Mouse (Mus musculus) gastrocnemius, postnatal 36 days (tissue): ENCODE results near the gene Sh3rf3. TPM values are rescaled to one million over a fixed set of nuclear protein-coding genes. Genes with fewer than 3 reads are reported as not detected.

ENCODE experiments used
- DNase-seq, 2 experiments: peaks; one replicate each; pipeline ENCODE4 v3.0.0; 2022
- intact Hi-C: fragments of 180-260 bp; cut with DNase I; formaldehyde crosslinking; loops from one replicate; pipeline ENCODE4 v1.15.1; 2025
- microRNA-seq, 2 experiments: library from miRNA; unstranded; fragments of <30 nt; microRNA quantifications; one replicate each; pipeline ENCODE4 v1.2.0; 2021
- total RNA-seq, 2 experiments: library from RNA; stranded (reverse); gene quantifications; 2 replicates each; pipeline ENCODE4 v1.2.3; 2021

The Sh3rf3 gene
- total RNA-seq, 2 experiments from 2014 or later: 0.42 to 0.87 TPM

- intact Hi-C loops: loop anchor here (1.0 to 2.0 kb wide), 2 partner anchors 41 to 337 kb away; partner anchors contain the start of gene Sh3rf3
- peak; percentile 11 to 25 for DNase-seq
Measured at GRCm38 (mm10) chr10:59149956-59150383, 336.8 kb downstream of the Sh3rf3 start.

DNA sequence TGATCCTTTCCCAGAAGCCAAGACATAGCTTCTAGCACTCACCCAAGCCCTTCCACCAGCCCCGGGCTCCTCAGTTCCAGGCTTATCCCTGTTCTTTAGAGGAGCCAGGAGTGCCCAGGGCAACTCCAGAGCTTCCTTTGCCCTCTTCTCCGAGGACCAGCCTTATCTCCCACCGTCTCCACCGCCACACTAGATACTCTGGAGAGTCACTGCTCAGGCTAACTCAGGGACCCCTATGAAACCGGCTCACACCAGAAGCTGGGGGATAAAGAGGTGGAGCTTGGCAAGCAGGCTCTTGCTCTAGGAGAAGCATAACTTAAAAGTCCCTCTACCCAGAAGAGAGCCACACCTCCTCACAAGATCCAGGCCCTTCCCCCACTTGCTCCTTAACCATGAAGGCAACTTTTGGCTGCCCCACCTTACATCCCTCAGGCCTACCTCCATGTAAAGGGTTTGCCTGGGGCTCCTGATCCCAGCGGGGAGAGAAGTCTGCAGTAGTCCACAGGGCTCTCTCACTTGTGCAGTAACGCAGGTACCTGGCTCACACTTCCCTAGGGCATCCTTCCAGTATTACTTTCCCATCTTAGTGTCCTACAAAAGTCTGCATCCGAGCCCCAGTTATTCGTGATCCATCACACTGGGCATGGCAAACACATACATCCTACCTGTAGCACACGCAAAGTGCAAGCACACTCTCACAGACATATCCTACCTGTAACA lies 337.9 kb downstream of the Sh3rf3 start:
- intact Hi-C loops: loop anchor here (1.0 to 2.0 kb wide), 2 partner anchors 42 to 338 kb away; partner anchors contain the start of gene Sh3rf3
- DNase-seq: no peak

DNA sequence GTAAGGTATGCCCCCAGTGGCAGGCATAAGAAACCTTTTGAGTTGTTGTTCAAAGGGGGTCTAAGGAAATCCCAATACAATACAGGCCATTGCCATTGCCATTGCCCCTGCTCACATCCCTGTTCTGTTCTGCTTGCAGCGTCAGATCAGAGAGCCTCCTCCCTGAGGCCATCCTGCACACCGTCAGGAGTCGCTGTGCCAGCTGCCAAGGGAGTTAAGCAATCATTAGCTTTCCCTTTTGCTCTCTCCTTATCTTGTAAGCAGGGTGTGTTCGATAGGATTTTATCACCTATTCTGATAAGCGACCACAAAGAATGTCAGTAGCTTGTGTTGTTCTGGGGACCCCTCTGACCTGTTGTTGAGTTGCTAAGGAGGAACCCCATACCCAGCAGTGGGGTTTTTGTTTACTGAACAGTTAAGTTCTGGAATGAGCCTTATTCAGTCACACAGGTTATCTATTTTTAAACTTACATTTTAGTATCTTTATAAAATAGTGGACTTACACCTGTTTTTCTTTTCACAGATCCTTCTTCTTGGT lies 339.5 kb downstream of the Sh3rf3 start:
- DNase-seq: no peak
- intact Hi-C loops: no loop called here

DNA sequence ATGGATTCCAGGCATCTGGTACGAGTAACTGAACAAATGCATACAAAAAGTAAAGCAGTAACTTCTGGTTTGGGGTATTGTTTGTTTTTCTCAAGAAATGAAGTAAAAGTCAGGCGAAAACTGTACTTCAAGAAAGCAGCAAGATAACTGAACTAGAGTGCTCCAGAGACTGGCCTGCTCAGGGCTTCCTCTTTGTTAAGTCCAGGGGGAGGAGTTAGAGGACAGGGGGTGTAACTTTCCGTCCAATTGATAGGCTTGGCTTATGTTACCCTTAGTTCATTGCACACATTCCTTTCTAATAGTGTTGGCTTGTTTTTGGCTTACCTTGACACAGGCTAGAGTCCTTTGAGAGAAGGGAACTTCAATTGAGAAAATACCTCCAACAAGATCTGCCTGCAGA lies 345.5 kb downstream of the Sh3rf3 start:
- intact Hi-C loops: no loop called here
- no peak for DNase-seq

DNA sequence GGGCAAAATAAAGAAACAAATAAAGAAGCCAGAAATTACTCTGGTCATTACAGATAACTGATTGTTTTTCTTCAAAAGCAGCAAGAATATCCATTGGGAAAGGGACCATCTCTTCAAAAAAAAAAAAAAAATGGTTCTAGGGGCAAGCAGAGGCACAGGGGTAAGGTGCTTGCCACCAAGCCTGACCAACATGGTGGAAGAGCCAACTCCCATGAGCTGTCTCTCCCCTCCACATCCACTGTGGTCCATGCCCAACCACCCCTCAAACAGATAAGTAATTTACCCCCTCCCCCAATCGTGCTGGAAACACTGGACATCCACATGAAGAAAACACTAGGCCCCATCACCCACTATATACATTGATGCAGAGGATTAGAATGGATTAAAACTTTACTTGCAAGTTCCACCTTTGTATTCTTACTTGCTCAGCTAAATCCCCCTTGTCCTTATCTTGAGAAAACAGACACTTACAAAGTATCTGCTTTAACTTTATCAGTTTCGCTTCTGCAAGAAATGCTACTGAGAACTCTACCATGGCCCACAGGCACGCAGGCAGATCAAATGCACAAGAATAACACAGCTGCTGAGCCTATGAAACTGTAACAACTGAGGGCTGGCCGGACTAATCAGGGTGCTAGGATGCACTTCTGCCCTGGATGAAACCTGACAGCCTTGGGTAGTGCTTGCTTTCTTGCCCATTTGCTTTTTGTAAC lies 349.2 kb downstream of the Sh3rf3 start:
- intact Hi-C loops: no loop called here
- no peak for DNase-seq

GRCm38 (mm10) chr10:59166104-59166944 lies 353.2 kb downstream of the Sh3rf3 start:
- intact Hi-C loops: no loop called here
- DNase-seq: no peak

DNA sequence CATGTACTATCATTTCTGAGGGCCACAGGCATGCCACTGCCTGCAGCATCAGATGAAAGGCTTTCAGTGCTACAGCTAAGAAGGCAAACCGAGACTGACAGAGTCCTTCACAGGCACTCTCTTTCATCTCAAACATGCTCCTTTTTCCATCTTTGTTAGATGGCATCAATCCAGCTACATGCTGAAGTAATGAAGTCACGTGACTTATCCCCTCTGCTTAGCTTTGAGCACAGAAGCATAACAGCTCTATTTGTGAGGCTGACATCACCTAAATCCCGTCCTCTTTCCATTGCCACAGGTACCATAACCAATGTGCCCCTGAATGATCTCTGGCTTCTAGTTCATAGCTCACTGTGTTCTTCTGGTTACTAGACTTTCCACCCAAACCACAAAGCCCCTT lies 357.9 kb downstream of the Sh3rf3 start:
- intact Hi-C loops: no loop called here
- no peak for DNase-seq

- DNase-seq: no peak
- intact Hi-C loops: no loop called here
Measured at GRCm38 (mm10) chr10:59172539-59172938, 359.4 kb downstream of the Sh3rf3 start.

- intact Hi-C loops: no loop called here
- no peak for DNase-seq
Measured at GRCm38 (mm10) chr10:59179620-59180019, 366.5 kb downstream of the Sh3rf3 start.

- intact Hi-C loops: no loop called here
- DNase-seq: no peak
Measured at GRCm38 (mm10) chr10:59182306-59182705, 369.1 kb downstream of the Sh3rf3 start.

Small RNAs within 50 kb of the gene (microRNA-seq; reads per million reads assigned to microRNA genes)
- gene Gm27672: 0 reads per million in 2 experiments

Other genes starting within 250 kb of the Sh3rf3 start
- gene Edar, start 137.7 kb upstream of the Sh3rf3 start, total RNA-seq: under 1 TPM in 1 of 2 experiments, not detected in 1; 0.15 TPM
- gene Gm17542, start 95.1 kb upstream of the Sh3rf3 start, total RNA-seq: not detected